Mouse (Mus musculus) midbrain, embryonic 13.5 days (tissue): ENCODE measurements at regions not wholly inside any gene's neighbourhood (a gene's known extent, or its start where the extent isn't known, plus 50 kb on each side); places are given as distances from the start of the nearest gene placed in this dataset.

Source experiments
- ATAC-seq: fragments of 200-750 bp; cut with Nextera tagmentation; 2 replicates; pipeline ENCODE4 v1.8.0; 2017; ENCODE audit warnings: mild to moderate bottlenecking, moderate TSS enrichment, moderate library complexity
- H3K27ac ChIP-seq: fragments of 300-500 bp; sonication (generic); 2 replicates; pipeline ENCODE4 v1.5.1; 2015; ENCODE audit warnings: inconsistent platforms, mild to moderate bottlenecking, moderate library complexity
- H3K27me3 ChIP-seq: fragments of 300-500 bp; sonication (generic); 2 replicates; pipeline ENCODE4 v1.6.1; 2015; ENCODE audit warnings: mild to moderate bottlenecking, inconsistent platforms
- H3K36me3 ChIP-seq: fragments of 300-500 bp; sonication (generic); 2 replicates; pipeline ENCODE4 v1.6.1; 2015; ENCODE audit warnings: mild to moderate bottlenecking, inconsistent platforms
- H3K4me1 ChIP-seq: fragments of 300-500 bp; sonication (generic); replicated peaks from 2 replicates; pipeline ENCODE4 v1.6.1; 2015; ENCODE audit warnings: inconsistent platforms
- H3K4me2 ChIP-seq: fragments of 300-500 bp; sonication (generic); replicated peaks from 2 replicates; pipeline ENCODE4 v1.6.1; 2015; ENCODE audit warnings: moderate library complexity, mild to moderate bottlenecking, inconsistent platforms
- H3K4me3 ChIP-seq: fragments of 300-500 bp; sonication (generic); replicated peaks from 2 replicates; pipeline ENCODE4 v1.5.1; 2015; ENCODE audit warnings: mild to moderate bottlenecking, inconsistent platforms
- H3K9ac ChIP-seq: fragments of 300-500 bp; sonication (generic); replicated peaks from 2 replicates; pipeline ENCODE4 v1.6.1; 2015; ENCODE audit warnings: mild to moderate bottlenecking, inconsistent platforms
- H3K9me3 ChIP-seq: fragments of 300-500 bp; sonication (generic); 2 replicates; pipeline ENCODE4 v1.6.1; 2016; ENCODE audit warnings: mild to moderate bottlenecking, inconsistent platforms
- WGBS: fragments of 180-500 bp; shearing (Covaris S2); methylation state at CpG from one replicate; pipeline ENCODE4 v1.1.7; 2015; 5-methylcytosine and 5-hydroxymethylcytosine counted together

DNA sequence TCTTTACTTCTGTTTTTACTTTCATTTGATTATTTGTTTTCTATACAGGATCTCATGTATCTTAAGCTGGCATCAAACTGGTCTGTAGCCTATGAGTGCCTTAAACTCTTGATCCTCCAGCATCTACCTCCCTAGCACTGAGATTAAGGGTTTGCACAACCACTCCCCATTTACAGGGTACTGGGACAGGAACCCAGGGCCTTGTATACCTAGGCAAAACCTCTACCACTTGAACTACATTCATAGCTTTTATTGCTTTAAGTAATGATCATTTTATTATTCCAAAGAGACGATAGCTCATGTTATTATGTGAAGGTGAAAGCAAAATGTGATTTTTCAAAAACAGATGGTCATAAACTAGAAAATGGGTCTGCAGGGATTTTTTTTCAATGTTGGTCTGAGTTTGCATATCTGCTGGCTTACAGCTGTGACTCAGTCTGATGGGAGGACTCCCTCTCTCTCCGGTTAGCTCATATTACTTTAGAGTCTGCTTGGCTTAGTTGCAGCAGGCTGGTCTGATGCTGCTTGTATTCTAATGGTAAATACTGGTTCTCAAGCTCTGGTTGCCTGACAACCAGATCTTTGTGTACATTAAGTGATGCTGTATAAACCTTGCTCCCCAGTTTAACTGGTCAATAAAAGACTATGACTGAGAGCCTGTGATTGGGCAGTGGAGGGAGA, 735.5 kb downstream of the Tmem132b start:
- Histone ChIP-seq H3K4me1 (no peaks in the 10 kb centered on the region), H3K4me2 (no peak overlapping the region), H3K4me3 (no peak overlapping the region), H3K27me3 (no peaks in the 10 kb centered on the region), H3K36me3 (no peaks in the 10 kb centered on the region), H3K9me3 (no peaks in the 10 kb centered on the region), H3K9ac (no peak overlapping the region), H3K27ac (no peak overlapping the region)
- no peak for ATAC-seq
- 71% methylated on average over 2 of the region's 2 CpGs for WGBS

DNA sequence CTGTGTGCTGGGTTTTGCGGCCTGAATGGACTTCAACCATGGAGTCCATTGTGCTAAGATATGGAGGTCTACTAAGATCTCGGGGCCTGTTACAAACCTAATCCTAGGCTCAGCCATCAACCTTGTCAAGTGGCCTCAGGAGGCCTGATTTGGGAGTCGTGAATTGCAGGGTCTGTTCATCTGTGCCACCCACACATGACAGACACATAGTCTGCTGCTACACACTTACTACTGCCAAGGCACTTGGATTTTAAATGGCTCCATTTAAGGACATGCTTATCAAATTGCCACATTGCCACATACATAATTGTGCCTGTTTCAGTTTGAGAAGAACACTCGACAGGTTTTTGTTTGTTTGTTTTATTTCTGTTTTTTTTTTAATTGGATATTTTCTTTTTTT, 737.0 kb downstream of the Tmem132b start:
- WGBS, result 75% methylated on average over 4 of the region's 4 CpGs
- no peak overlapping the region for H3K27ac ChIP-seq
- no peaks in the 10 kb centered on the region for H3K27me3 ChIP-seq
- H3K4me3 ChIP-seq, result no peak overlapping the region
- no peaks in the 10 kb centered on the region for H3K4me1 ChIP-seq
- no peak overlapping the region for H3K9ac ChIP-seq
- no peak overlapping the region for H3K4me2 ChIP-seq
- no peaks in the 10 kb centered on the region for H3K9me3 ChIP-seq
- ATAC-seq, result no peak
- no peaks in the 10 kb centered on the region for H3K36me3 ChIP-seq

DNA sequence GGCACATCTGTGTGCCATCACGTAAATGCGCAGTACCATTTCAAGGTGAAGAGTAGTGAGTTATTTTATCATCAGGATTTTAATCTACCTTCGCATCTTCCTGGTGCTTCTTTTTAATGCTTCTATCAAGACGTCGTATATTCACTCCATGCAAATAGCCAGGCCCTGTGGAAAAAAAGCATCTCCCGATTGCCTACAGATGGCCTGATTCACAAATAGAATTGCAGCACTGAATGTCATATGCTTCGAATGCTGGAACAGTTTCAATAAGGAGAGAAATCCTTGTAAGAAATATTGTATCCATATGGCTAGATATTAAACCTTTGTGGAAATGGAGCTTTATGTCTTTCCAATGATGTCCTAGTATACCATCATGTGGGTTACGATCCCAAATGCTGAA, 742.7 kb downstream of the Tmem132b start:
- Histone ChIP-seq H3K4me1 (no peaks in the 10 kb centered on the region), H3K36me3 (no peaks in the 10 kb centered on the region), H3K4me2 (no peak overlapping the region), H3K9ac (no peak overlapping the region), H3K27ac (no peak overlapping the region), H3K9me3 (no peaks in the 10 kb centered on the region), H3K4me3 (no peak overlapping the region), H3K27me3 (no peaks in the 10 kb centered on the region)
- WGBS, result 92% methylated on average over 8 of the region's 8 CpGs
- no peak for ATAC-seq

DNA sequence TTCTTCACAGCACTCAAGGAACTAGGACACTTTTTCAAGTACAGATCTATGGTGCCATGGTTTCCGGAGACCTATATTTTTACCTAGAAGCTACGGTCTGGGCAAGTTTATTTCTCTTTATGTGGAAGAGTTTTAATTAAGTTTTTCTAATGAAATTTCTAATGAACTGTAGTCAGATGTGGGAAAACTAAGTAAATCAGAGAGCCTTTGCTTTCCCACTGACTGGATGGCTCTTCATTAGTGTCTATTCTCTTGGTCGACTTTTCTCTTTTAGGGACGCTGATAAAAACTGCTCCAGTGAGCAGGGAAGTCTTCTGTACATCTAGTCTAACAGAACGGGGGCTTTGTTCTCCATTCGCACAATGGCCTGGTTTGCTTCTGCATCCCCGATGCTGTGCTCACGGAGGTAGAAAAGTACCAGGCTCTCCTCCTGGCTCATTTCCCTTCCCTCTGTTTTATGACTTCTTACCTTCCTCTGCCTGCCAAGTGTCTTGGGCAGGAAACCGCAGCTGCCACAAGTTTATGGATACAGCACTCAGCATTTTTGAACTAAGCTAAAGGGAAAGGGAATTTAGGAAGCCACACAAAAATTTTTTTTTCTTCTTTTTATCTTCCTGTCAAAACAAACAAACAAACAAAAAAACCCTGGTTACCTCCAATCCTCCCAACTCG, 749.6 kb downstream of the Tmem132b start:
- Histone ChIP-seq H3K36me3 (no peaks in the 10 kb centered on the region), H3K4me3 (no peak overlapping the region), H3K4me2 (no peak overlapping the region), H3K4me1 (peaks cover 13% of the 10 kb centered on the region), H3K9ac (no peak overlapping the region), H3K27ac (no peak overlapping the region), H3K27me3 (0 out of 2 replicates have a peak, but pooled peaks cover 2% of the 10 kb centered on the region), H3K9me3 (no peaks in the 10 kb centered on the region)
- WGBS, result 15% methylated on average over 10 of the region's 10 CpGs
- ATAC-seq, result no peak

DNA sequence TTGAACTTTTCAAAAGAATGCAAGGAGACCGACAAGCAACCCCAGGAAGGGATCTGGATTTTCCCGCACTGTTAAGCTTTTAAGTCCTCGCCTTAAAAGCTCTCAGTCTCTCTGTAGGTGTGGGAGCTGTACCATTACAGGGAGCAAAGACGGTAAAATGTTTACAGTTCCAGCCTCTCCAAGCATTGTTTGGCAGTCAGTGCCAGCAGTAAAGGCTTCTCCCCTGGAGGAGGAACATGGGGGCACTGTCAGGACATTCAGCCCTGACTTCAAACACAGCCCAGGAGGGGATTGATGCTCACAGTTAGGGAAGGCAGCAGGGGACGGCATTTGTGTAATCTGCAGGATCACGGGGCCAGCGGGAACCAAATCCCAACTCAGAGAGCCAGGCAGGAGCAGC, 750.2 kb downstream of the Tmem132b start:
- no peak overlapping the region for H3K4me2 ChIP-seq
- H3K4me1 ChIP-seq, result peaks cover 13% of the 10 kb centered on the region
- no peak overlapping the region for H3K9ac ChIP-seq
- no peaks in the 10 kb centered on the region for H3K36me3 ChIP-seq
- WGBS, result 4% methylated on average over 7 of the region's 7 CpGs
- H3K4me3 ChIP-seq, result no peak overlapping the region
- 0 out of 2 replicates have a peak, but pooled peaks cover 2% of the 10 kb centered on the region for H3K27me3 ChIP-seq
- H3K27ac ChIP-seq, result no peak overlapping the region
- no peaks in the 10 kb centered on the region for H3K9me3 ChIP-seq
- ATAC-seq, result no peak

DNA sequence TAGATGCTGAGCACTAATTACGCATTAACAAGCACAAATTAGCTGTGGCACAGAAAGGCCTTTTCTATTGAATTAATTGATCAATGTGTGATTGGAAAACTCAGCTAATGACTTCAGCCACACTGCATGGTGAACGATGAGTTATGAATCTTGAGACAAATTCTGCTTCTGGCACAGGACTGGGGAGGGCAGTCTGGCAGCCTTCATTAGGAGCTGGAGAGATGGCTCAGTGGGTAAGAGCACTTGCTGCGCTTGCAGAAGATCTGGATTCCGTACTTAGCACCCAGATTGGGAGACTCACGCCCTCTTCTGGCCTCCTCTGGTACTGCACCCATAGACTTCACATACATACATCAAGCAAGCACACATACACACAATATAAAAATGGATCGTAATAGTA, 793.3 kb downstream of the Tmem132b start:
- Histone ChIP-seq H3K36me3 (no peaks in the 10 kb centered on the region), H3K4me1 (no peaks in the 10 kb centered on the region), H3K4me2 (no peak overlapping the region), H3K9me3 (peaks cover 7% of the 10 kb centered on the region; the same call in 1 of the 2 replicates), H3K27me3 (0 out of 2 replicates have a peak, but pooled peaks cover 2% of the 10 kb centered on the region), H3K9ac (no peak overlapping the region), H3K4me3 (no peak overlapping the region), H3K27ac (no peak overlapping the region)
- no peak for ATAC-seq
- WGBS, result 75% methylated on average over 6 of the region's 6 CpGs

DNA sequence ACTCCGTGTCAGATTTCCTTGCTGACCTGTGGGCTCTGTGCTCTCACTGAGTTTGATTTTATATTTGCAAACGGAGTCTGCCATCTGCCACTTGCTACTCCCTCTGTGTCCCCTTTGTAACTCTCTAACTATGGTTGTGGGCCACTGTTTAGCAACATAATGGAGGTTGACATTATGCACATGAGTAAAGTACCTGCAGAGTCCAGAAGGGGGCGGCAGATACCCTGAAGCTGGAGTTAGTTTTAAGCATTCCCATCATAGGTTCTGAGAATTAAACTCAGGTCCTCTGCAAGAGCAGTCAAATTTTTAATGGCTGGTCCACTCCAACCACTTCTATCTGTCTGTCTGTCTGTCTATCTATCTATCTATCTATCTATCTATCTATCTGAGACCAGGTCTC, 796.7 kb downstream of the Tmem132b start:
- Histone ChIP-seq H3K27ac (no peak overlapping the region), H3K9me3 (peaks cover 4% of the 10 kb centered on the region; the same call in 1 of the 2 replicates), H3K27me3 (0 out of 2 replicates have a peak, but pooled peaks cover 2% of the 10 kb centered on the region), H3K9ac (no peak overlapping the region), H3K4me1 (no peaks in the 10 kb centered on the region), H3K4me3 (no peak overlapping the region), H3K36me3 (no peaks in the 10 kb centered on the region), H3K4me2 (no peak overlapping the region)
- 44% methylated on average over 3 of the region's 3 CpGs for WGBS
- ATAC-seq, result no peak

DNA sequence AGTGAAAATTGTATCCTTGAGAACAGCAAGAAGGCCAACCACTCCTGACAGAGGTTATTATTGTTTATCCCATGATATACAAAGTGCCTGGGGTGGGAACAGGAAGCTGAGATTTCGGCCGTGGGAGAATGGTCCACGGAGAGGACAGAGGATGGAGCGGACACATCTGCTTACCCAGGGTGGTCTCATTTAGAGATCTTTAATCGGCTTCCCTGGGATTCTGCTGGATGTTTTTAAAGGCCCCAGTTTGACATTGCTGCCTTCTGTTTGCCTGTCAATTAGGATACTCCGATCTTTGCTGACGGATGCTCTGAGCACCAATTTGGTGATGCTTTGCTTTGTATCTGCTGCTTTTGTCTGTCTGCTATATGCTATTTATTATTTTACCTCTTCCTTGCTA, 803.5 kb downstream of the Tmem132b start:
- Histone ChIP-seq H3K27ac (peak overlapping the region; percentile 74), H3K4me2 (no peak overlapping the region), H3K9ac (0 out of 2 replicates have a peak overlapping the region, but pooled peaks have one; percentile 4), H3K4me1 (peaks cover 19% of the 10 kb centered on the region), H3K9me3 (no peaks in the 10 kb centered on the region), H3K27me3 (no peaks in the 10 kb centered on the region), H3K36me3 (no peaks in the 10 kb centered on the region), H3K4me3 (no peak overlapping the region)
- 21% methylated on average over 7 of the region's 7 CpGs for WGBS
- ATAC-seq, result no peak

DNA sequence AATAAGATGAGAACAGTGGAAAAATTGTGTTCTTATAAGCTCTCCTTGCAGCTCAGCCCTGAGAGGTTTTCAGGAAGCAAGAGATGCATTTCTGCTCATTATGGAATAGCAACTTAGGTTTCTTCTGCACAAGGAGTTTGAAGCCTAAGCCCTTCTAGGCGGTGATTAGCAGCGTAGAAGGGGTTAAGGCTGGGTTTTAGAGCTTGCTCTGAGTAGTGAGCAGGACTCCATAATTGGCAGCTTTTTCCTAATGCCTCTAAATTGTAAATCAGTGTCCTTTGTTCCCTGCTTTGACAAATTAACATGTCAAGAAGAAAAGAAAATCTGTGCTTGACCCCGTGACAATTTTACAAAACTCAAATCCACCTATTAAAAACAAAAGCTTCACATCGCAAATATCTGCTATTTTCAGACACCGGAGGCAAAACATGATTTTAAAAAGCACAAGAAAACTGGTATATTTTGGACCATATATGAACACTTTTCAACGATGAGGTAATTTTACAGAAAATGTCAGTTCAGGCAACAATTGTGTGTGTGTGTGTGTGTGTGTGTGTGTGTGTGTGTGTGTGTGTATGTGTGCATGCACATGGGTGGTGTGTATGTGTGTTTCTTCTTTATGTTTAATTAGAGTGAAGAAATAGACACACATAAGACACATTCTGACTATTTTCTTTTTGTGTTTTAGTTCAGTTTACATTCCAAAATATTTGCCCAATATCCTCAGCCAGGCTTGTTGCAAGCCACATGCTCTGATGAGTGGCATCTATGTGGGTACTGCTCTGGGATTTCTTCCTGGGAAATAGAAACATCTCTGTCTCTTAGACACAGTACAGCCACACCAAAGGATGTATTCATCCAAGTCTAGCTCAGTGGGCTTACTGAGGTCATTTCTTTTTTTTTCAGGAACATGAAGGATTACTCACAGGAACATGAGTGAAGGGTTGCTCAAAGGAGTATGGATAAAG, 804.3 kb downstream of the Tmem132b start:
- H3K4me3 ChIP-seq, result no peak overlapping the region
- H3K4me2 ChIP-seq, result no peak overlapping the region
- H3K27me3 ChIP-seq, result no peaks in the 10 kb centered on the region
- H3K36me3 ChIP-seq, result no peaks in the 10 kb centered on the region
- 23% methylated on average over 6 of the region's 6 CpGs for whole genome bisulfite sequencing
- no peaks in the 10 kb centered on the region for H3K9me3 ChIP-seq
- no peak overlapping the region for H3K9ac ChIP-seq
- ATAC-seq, result no peak
- H3K27ac ChIP-seq, result peak overlapping the region; percentile 74
- H3K4me1 ChIP-seq, result peaks cover 19% of the 10 kb centered on the region

DNA sequence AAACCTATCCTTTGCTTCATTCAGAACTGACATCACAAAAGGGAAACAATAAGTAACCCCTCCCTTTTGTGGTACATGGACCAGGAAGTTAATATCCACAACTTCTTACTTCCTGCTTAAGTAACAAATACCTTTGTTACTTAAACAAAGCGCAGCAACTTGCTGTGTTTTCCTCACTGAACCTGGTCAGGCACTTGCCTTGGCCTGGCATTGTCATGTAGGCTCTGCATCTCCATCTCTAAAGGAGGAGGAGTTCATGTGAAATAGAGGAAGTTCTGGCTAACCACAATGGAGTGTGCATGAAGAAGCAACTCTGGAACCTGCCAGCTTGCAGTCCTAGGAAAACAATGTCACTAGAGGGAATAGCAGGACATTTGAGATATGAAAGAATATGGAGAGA, 806.3 kb downstream of the Tmem132b start:
- Histone ChIP-seq H3K27ac (no peak overlapping the region), H3K36me3 (no peaks in the 10 kb centered on the region), H3K9me3 (no peaks in the 10 kb centered on the region), H3K27me3 (no peaks in the 10 kb centered on the region), H3K4me2 (no peak overlapping the region), H3K9ac (no peak overlapping the region), H3K4me1 (peaks cover 19% of the 10 kb centered on the region), H3K4me3 (no peak overlapping the region)
- ATAC-seq, result no peak
- WGBS, result 93% methylated on average over 1 of the region's 1 CpGs

DNA sequence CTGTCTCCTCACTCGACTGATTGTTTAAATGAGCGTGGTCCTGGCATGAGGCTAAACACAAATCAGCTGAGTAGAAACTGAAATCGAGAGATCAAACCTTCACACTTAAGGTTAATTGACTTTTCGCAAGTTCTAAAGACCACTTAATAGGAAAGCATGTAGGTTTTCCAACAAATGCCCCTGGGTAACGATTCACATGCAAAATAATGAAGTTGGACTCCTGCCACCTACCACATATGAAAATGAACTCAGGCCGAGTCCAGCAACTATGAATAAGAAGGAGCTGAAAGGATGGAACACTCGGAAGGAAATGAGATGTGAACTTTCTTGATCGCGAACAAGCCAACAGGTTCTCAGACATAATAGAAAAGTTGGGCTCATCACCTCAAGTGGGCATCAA, 812.0 kb downstream of the Tmem132b start:
- 61% methylated on average over 9 of the region's 9 CpGs for WGBS
- Histone ChIP-seq H3K9ac (no peak overlapping the region), H3K4me2 (no peak overlapping the region), H3K27me3 (no peaks in the 10 kb centered on the region), H3K36me3 (no peaks in the 10 kb centered on the region), H3K4me3 (no peak overlapping the region), H3K4me1 (0 out of 2 replicates have a peak, but pooled peaks cover 3% of the 10 kb centered on the region), H3K9me3 (no peaks in the 10 kb centered on the region), H3K27ac (no peak overlapping the region)
- ATAC-seq, result no peak

DNA sequence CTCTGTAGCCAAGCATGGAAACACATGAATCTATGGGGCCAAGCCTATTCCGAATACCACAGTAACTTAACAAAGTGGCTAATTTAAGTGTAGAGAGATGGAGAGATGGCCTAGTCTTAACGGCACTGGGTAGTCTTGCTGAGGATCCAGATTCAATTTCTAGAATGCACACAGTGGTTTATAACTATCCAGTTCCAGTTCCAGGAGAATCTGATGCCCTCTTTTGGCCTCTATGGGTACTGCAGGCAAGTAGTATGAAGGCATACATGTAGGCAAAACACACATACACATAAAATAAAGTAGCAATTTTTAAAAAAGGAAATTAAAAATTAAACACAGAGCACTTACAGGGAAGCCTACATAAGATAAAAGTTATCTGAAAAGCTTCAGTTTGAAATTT, 819.4 kb downstream of the Tmem132b start:
- H3K9ac ChIP-seq, result no peak overlapping the region
- no peaks in the 10 kb centered on the region for H3K36me3 ChIP-seq
- no peak for ATAC-seq
- no peaks in the 10 kb centered on the region for H3K27me3 ChIP-seq
- H3K9me3 ChIP-seq, result no peaks in the 10 kb centered on the region
- no peak overlapping the region for H3K27ac ChIP-seq
- whole genome bisulfite sequencing, result 97% methylated on average over 2 of the region's 2 CpGs
- H3K4me2 ChIP-seq, result no peak overlapping the region
- no peak overlapping the region for H3K4me3 ChIP-seq
- H3K4me1 ChIP-seq, result 0 out of 2 replicates have a peak, but pooled peaks cover 3% of the 10 kb centered on the region
